Mouse (Mus musculus) intestine, embryonic 15.5 days (tissue): ENCODE results near the gene Gse1. TPM values are rescaled to one million over a fixed set of nuclear protein-coding genes. Genes with fewer than 3 reads are reported as not detected.
A peak's percentile ranks its signal among the peaks of the same experiment; 100 is the strongest.

Experiments
- ATAC-seq: fragments of 200-750 bp; cut with Nextera tagmentation; 2 replicates; pipeline ENCODE4 v1.8.0; 2017; ENCODE audit warnings: moderate TSS enrichment, moderate library complexity
- H3K27ac ChIP-seq: fragments of 300-500 bp; sonication (generic); 2 replicates; pipeline ENCODE4 v1.5.1; 2015; ENCODE audit warnings: mild to moderate bottlenecking, inconsistent platforms
- H3K27me3 ChIP-seq: fragments of 300-500 bp; sonication (generic); replicated peaks from 2 replicates; pipeline ENCODE4 v1.6.1; 2015; ENCODE audit warnings: inconsistent platforms
- H3K36me3 ChIP-seq: fragments of 300-500 bp; sonication (generic); 2 replicates; pipeline ENCODE4 v1.6.1; 2015; ENCODE audit warnings: inconsistent platforms
- H3K4me1 ChIP-seq: fragments of 300-500 bp; sonication (generic); replicated peaks from 2 replicates; pipeline ENCODE4 v1.6.1; 2015; ENCODE audit warnings: inconsistent platforms
- H3K4me2 ChIP-seq: fragments of 300-500 bp; sonication (generic); replicated peaks from 2 replicates; pipeline ENCODE4 v1.6.1; 2015; ENCODE audit warnings: mild to moderate bottlenecking, inconsistent platforms
- H3K4me3 ChIP-seq: fragments of 300-500 bp; sonication (generic); replicated peaks from 2 replicates; pipeline ENCODE4 v1.5.1; 2015; ENCODE audit warnings: inconsistent platforms
- H3K9ac ChIP-seq: fragments of 300-500 bp; sonication (generic); 2 replicates; pipeline ENCODE4 v1.6.1; 2015; ENCODE audit warnings: inconsistent platforms
- H3K9me3 ChIP-seq: fragments of 300-500 bp; sonication (generic); 2 replicates; pipeline ENCODE4 v1.6.1; 2016; ENCODE audit warnings: inconsistent platforms
- WGBS: fragments of 180-500 bp; shearing (Covaris S2); methylation state at CpG from one replicate; pipeline ENCODE4 v1.1.7; 2015; 5-methylcytosine and 5-hydroxymethylcytosine counted together
- polyA plus RNA-seq: library from polyadenylated mRNA; unstranded; fragments of >200 nt; fragmentation: Nextera tagmentation; extraction: Ambion mirVana; gene quantifications from 2 replicates; pipeline ENCODE4 v1.2.1, GENCODE M21; 2015

Gene Gse1
- polyA plus RNA-seq, 1 experiment from 2014 or later, result 7.9 TPM

DNA sequence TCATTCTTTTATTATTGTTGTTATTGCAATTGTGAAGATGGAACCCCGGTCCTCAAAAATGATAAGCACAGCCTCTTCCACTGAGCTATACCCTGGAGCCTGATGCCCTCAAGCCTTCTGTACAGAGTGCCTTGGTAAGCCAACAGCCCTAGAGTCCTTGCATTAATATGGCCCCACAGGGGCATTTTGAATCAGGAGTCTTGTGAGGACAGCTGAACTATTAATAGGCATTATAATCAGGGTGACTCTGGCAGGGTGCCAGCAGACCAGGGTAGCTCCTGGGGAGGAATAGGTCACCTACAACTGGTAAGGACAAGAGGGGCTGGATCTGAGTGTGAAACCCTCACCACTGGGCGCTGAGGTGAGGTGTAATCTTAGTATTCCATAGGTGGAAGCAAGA, 361.7 kb downstream of the Gse1 start:
- ATAC-seq, result no peak
- H3K27ac ChIP-seq, result no peak overlapping the region
- no peaks in the 10 kb centered on the region for H3K27me3 ChIP-seq
- H3K9ac ChIP-seq, result peak overlapping the region; percentile 51
- H3K4me1 ChIP-seq, result peaks cover 13% of the 10 kb centered on the region; the same call in 1 of the 2 replicates
- peak overlapping the region; percentile 67 for H3K4me3 ChIP-seq
- H3K4me2 ChIP-seq, result peak overlapping the region; percentile 67
- WGBS, result 48% methylated on average over 2 of the region's 2 CpGs
- no peaks in the 10 kb centered on the region for H3K9me3 ChIP-seq
- peaks cover 5% of the 10 kb centered on the region; the same call in 1 of the 2 replicates for H3K36me3 ChIP-seq

DNA sequence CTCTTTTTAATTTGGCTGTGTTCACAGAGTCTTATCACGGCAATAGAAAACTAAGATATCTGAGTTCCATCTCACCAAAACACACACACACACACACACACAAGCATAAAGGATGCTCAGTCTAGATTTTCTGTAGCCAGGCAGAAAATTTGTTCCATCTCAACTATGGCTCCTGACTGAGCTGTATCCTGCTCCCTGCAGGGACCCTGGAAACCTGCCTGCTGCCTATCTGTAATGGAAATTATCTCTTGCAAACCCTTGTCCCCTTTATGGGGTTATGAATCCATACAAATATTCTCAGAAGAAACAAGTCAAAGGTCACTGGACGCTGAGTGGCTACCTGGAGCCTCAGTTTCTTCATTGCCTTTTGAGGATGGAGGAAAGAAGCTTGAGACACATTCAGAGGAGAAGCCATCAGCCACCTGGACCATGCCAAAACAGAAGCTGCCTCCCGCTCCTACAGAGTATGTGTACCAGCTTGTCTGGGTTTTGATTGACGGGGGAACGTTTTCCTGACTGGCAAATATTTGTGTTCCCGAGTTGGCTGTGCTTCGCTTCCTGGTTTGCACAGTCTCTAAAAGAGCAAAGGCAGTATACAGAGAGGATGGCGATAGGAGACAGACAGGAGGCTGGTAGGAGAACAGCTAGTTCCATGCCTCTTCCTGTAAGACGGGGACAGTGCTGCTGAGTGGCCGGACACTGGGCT, 363.5 kb downstream of the Gse1 start:
- no peak for ATAC-seq
- H3K36me3 ChIP-seq, result no peaks in the 10 kb centered on the region
- H3K27me3 ChIP-seq, result no peaks in the 10 kb centered on the region
- H3K9me3 ChIP-seq, result no peaks in the 10 kb centered on the region
- H3K4me2 ChIP-seq, result no peak overlapping the region
- no peak overlapping the region for H3K4me3 ChIP-seq
- H3K9ac ChIP-seq, result no peak overlapping the region
- H3K4me1 ChIP-seq, result peaks cover 12% of the 10 kb centered on the region; the same call in 1 of the 2 replicates
- 60% methylated on average over 10 of the region's 10 CpGs for WGBS
- H3K27ac ChIP-seq, result no peak overlapping the region

DNA sequence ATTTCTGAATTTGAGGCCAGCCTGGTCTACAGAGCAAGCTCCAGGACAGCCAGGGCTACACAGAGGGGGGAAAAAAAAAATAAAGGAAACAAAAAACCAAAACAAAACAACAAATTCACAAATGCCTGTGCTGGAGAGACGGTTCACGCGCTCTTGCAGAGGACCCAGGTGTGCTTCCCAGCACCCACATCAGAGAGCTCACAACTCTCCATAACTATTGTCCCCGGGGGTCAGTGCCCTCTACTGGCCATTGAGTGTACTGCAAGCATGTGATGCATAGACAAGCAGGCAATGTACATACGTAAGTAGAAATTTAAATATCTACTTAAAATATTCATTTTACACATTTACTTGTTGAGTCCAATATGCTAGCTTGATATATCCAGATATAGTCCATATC, 366.3 kb downstream of the Gse1 start:
- Histone ChIP-seq H3K27ac (no peak overlapping the region), H3K36me3 (no peaks in the 10 kb centered on the region), H3K9me3 (no peaks in the 10 kb centered on the region), H3K4me3 (no peak overlapping the region), H3K4me2 (no peak overlapping the region), H3K9ac (no peak overlapping the region), H3K27me3 (no peaks in the 10 kb centered on the region), H3K4me1 (peaks cover 14% of the 10 kb centered on the region)
- ATAC-seq, result no peak
- 88% methylated on average over 5 of the region's 5 CpGs for WGBS

DNA sequence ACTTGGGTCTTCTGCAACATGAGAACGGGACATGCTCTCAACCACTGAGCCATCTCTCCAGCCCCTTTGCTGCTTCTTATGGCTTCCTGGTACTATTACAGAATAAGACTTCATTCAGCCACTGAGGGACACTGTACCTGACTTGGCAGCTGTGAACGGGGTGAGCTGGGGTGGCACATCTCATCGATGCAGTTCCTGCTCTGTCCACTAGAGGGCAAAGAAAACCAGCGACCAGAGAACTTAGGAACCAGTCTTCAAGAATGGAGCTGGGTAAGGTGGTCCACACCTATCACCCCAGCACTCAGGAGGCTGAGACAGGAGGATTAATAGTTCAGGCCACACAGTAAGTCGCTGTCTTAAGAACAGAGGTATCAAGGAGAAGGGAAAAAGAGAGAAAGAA, 367.7 kb downstream of the Gse1 start:
- no peaks in the 10 kb centered on the region for H3K9me3 ChIP-seq
- no peaks in the 10 kb centered on the region for H3K27me3 ChIP-seq
- WGBS, result 11% methylated on average over 5 of the region's 5 CpGs
- H3K4me1 ChIP-seq, result peaks cover 8% of the 10 kb centered on the region
- H3K4me2 ChIP-seq, result no peak overlapping the region
- no peak overlapping the region for H3K9ac ChIP-seq
- H3K36me3 ChIP-seq, result no peaks in the 10 kb centered on the region
- no peak for ATAC-seq
- no peak overlapping the region for H3K4me3 ChIP-seq
- H3K27ac ChIP-seq, result no peak overlapping the region

DNA sequence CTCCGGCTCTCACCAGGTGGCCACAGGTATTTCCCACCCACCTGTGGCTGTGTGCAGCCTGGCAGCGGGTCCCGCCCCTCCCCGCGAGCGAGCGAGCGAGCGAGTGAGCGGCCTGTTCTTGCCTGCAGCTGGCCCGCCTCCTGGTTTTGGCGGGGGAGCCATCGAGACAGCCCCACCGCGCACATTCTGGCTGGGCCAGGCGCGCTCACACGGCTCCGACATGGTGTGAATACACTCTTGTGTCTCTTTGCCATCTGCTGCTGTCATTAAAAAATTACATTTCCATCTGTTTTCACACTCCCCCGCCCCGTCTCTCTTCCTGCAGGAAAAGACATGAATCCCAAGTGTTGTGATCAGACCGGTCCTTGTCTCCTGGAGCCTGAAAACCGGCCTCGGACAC, 370.3 kb downstream of the Gse1 start:
- H3K4me1 ChIP-seq, result peaks cover 8% of the 10 kb centered on the region
- no peak overlapping the region for H3K4me3 ChIP-seq
- H3K4me2 ChIP-seq, result peak overlapping the region; percentile 53
- no peaks in the 10 kb centered on the region for H3K9me3 ChIP-seq
- no peaks in the 10 kb centered on the region for H3K36me3 ChIP-seq
- H3K27ac ChIP-seq, result no peak overlapping the region
- no peak overlapping the region for H3K9ac ChIP-seq
- no peaks in the 10 kb centered on the region for H3K27me3 ChIP-seq
- WGBS, result 22% methylated on average over 24 of the region's 24 CpGs
- ATAC-seq, result peak; percentile 52

DNA sequence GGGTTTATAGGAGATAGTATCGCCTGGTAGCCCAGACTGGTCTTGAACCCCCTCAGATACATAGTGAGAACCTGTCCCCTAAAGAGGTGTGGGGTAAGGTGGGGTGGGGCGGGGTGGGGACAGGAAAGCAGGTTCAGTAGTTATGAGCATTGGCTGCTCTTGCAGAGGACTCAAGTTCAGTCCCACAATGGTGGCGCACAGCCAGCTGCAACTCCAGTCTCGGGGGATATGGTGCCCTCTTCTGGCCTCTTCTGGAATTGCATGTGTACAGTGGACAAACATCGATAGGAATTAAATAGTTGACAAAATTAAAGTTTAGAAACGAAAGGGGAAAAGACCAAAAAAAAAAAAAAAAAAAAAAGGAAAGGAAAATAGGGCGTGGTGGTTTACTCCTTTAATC, 371.2 kb downstream of the Gse1 start:
- no peak for ATAC-seq
- WGBS, result 52% methylated on average over 7 of the region's 7 CpGs

DNA sequence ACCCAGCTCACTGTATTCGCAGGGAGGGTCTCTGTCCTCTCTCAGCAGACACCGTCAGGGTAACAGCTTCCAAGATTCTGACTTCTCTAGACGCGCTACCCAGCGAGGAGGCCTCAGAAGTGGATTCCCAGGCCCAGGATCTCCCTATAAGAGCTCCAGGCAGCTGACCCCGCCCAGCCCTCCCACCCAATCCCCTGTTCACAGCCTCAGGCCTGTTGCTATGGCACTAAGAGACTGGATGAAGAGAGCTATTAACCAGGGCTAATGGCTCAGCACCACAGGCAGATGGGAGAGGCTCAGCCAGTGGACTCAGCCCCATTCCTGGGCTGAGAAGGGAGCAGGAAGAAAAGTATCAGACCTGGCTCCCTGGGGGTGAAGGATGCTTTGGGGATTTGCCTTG, 374.4 kb downstream of the Gse1 start:
- H3K4me2 ChIP-seq, result no peak overlapping the region
- H3K27ac ChIP-seq, result 0 out of 2 replicates have a peak overlapping the region, but pooled peaks have one; percentile 22
- no peak overlapping the region for H3K4me3 ChIP-seq
- peak; percentile 26; the same call in 1 of the 2 replicates for ATAC-seq
- no peaks in the 10 kb centered on the region for H3K27me3 ChIP-seq
- no peaks in the 10 kb centered on the region for H3K36me3 ChIP-seq
- 40% methylated on average over 6 of the region's 6 CpGs for WGBS
- no peaks in the 10 kb centered on the region for H3K9me3 ChIP-seq
- H3K4me1 ChIP-seq, result peaks cover 8% of the 10 kb centered on the region
- no peak overlapping the region for H3K9ac ChIP-seq

More for the DNA sequence above, 371.2 kb downstream of the Gse1 start:
- Histone ChIP-seq H3K9me3 (no peaks in the 10 kb centered on the region), H3K9ac (no peak overlapping the region), H3K27me3 (no peaks in the 10 kb centered on the region), H3K36me3 (no peaks in the 10 kb centered on the region), H3K4me1 (peaks cover 8% of the 10 kb centered on the region), H3K4me2 (no peak overlapping the region), H3K27ac (no peak overlapping the region), H3K4me3 (no peak overlapping the region)

DNA sequence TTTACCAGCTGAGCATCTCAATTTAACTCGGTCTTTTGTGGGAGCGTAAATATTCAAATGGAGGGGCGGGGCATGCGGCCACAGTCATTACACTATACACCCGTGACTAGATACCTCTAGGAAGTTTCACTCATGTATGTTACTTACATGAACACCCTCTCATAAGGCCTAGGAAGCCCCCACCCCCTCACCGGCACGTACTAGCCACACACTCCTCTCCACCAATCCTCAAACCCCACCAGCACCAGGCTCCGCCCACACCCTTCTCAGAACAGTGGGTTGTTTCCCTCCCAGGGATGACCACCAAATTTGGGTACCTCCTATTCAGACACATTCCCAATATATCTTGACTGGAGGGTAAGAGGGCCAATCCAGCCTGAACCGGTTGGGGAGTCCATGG, 379.2 kb downstream of the Gse1 start:
- Histone ChIP-seq H3K36me3 (no peaks in the 10 kb centered on the region), H3K9me3 (no peaks in the 10 kb centered on the region), H3K9ac (no peak overlapping the region), H3K27me3 (no peaks in the 10 kb centered on the region), H3K4me2 (no peak overlapping the region), H3K4me1 (no peaks in the 10 kb centered on the region), H3K27ac (no peak overlapping the region), H3K4me3 (no peak overlapping the region)
- WGBS, result 83% methylated on average over 9 of the region's 9 CpGs
- no peak for ATAC-seq

DNA sequence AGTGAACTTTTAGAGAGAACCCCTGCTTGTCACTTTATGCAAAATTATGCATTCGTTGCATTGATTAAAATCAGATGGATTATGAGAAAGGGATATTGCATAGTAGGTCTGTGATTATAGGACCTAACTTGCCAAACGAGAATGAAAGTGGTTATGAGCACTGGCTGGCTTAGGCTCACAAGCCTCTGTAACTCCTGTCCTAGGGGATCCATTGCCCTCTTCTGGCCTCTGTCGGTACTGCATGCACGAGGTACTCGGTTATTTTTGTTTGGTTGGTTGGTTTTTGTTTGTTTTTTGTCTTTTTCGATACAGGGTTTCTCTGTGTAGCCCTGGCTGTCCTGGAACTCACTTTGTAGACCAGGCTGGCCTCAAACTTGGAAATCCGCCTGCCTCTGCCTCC, 379.6 kb downstream of the Gse1 start:
- Histone ChIP-seq H3K4me1 (no peaks in the 10 kb centered on the region), H3K27me3 (no peaks in the 10 kb centered on the region), H3K9me3 (no peaks in the 10 kb centered on the region), H3K9ac (no peak overlapping the region), H3K27ac (no peak overlapping the region), H3K36me3 (no peaks in the 10 kb centered on the region), H3K4me3 (no peak overlapping the region), H3K4me2 (no peak overlapping the region)
- peak; percentile 64; the same call in 1 of the 2 replicates for ATAC-seq
- WGBS, result 14% methylated on average over 7 of the region's 7 CpGs

DNA sequence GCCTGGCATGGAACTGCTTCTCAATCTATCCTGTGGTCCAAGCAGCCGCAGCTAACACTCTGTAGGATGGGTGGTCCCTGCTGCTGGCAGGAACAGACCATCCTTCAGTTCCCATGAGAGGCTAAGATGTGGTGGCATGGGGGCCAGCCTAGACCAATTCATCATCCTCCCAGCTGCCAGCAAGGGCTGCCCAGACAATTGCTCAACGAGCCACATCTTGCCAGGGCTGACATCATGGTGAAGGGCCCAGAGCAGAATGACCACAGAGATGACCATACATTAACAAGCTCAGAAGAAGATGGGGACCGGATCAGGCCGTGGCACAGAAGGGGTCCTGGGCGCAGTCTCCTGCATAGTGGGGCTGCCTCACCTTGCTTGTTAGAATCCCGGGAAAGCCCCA, 382.6 kb downstream of the Gse1 start:
- Histone ChIP-seq H3K4me3 (no peak overlapping the region), H3K9me3 (no peaks in the 10 kb centered on the region), H3K27me3 (no peaks in the 10 kb centered on the region), H3K4me2 (no peak overlapping the region), H3K27ac (no peak overlapping the region), H3K36me3 (no peaks in the 10 kb centered on the region), H3K4me1 (no peaks in the 10 kb centered on the region), H3K9ac (no peak overlapping the region)
- no peak for ATAC-seq
- 83% methylated on average over 6 of the region's 6 CpGs for whole genome bisulfite sequencing

DNA sequence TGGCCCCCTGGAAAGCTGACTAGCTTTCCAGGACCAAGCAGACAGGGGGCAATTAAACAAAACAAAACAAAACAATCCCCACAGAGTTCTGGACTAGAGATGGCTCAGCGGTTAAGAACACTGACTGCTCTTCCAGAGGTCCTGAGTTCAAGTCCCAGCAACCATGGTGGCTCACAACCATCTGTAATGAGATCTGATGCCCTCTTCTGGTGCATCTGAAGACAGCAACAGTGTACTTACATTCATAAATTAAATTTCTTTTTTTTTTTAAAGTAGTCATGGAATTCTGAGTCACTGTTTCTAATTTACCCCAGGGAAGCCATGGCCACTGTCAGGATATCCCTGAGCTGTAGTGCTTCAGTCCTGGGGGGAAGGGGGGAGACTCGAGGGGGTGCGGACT, 386.2 kb downstream of the Gse1 start:
- no peaks in the 10 kb centered on the region for H3K27me3 ChIP-seq
- no peaks in the 10 kb centered on the region for H3K4me1 ChIP-seq
- no peak overlapping the region for H3K27ac ChIP-seq
- no peaks in the 10 kb centered on the region for H3K9me3 ChIP-seq
- 86% methylated on average over 3 of the region's 3 CpGs for WGBS
- no peak overlapping the region for H3K4me3 ChIP-seq
- H3K4me2 ChIP-seq, result no peak overlapping the region
- no peak for ATAC-seq
- H3K9ac ChIP-seq, result no peak overlapping the region
- H3K36me3 ChIP-seq, result no peaks in the 10 kb centered on the region

DNA sequence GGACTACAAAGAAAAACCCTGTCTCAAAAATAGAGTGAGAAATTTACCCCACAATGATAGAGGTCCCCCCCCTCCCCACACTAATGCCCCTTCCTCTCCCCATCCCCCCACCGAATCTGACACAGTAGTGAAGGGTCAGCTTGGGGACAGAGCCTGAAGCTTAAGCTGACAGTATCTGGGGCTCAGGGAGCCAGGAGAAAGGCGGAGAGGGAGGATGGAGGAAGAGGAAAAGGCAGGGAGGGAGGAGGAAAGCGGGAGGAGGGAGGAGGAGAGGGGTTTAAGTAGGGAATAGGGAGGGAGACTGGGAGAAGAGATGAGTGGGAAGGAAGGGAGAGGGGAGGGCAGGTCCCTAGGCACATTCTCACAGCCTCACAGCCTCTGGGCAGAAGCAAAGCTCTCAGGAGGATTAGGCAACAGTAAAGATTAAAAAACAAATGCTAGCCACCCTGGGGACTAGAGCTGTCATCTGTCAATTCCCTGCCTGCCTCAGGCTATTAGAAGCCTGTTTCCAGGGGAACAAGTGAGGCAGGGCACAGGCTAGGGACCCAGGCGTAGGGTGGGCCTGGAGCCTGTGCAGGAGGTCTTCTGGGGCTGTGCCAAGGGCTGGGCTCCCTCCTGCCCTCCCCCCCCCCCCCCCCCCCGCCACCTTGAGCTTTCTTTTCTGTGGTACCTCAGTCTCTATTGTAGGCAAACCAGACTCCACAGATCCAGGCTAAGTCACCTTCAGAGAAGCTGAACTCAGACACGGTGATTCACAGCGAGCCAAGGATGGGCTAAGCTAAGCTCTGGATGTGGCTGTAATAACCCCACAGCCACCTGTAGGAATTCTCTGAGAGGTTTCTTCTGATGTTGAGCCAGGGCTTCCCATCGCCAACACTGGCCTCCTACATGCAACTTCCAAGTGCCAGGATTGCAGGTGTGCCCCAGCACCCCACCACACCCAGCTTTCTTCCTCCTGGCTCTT, 388.7 kb downstream of the Gse1 start:
- Histone ChIP-seq H3K4me2 (no peak overlapping the region), H3K9ac (no peak overlapping the region), H3K9me3 (no peaks in the 10 kb centered on the region), H3K36me3 (no peaks in the 10 kb centered on the region), H3K27ac (no peak overlapping the region), H3K27me3 (no peaks in the 10 kb centered on the region; the same call in 1 of the 2 replicates), H3K4me3 (no peak overlapping the region), H3K4me1 (peaks cover 5% of the 10 kb centered on the region; the same call in 1 of the 2 replicates)
- ATAC-seq, result no peak
- WGBS, result 56% methylated on average over 7 of the region's 8 CpGs
